Mouse (Mus musculus) monocyte, adult 2 months (primary cell): Measurements from ENCODE around the gene Zcchc13.
"Not testable (repeated sequence)": the region's sequence is repeated elsewhere in the genome, so short reads cannot be mapped to it uniquely, and the experiment has no call there.

Experiments used
- DNase-seq, 2 experiments: peaks; one replicate each; pipeline ENCODE4 v3.0.0; 2022; ENCODE audit warnings: low spot score in 2 of 2, low read depth in 1 of 2

Gene Zcchc13

GRCm38 (mm10) chrX:103638566-103638965 lies 8.2 kb downstream of the Zcchc13 start:
- DNase-seq, result no peak

GRCm38 (mm10) chrX:103644301-103644700 lies 13.9 kb downstream of the Zcchc13 start:
- DNase-seq, result no peak

GRCm38 (mm10) chrX:103652048-103652447 lies 21.7 kb downstream of the Zcchc13 start:
- DNase-seq, result no peak

GRCm38 (mm10) chrX:103653021-103653420 lies 22.6 kb downstream of the Zcchc13 start:
- DNase-seq, result no peak

GRCm38 (mm10) chrX:103658985-103659384 lies 28.6 kb downstream of the Zcchc13 start:
- DNase-seq, result no peak

- DNase-seq, result not testable (repeated sequence)
These were observed 34.1 kb downstream of the Zcchc13 start for GRCm38 (mm10) chrX:103664445-103664844.

- DNase-seq, result no peak
These were observed 39.9 kb downstream of the Zcchc13 start for GRCm38 (mm10) chrX:103670245-103670644.

- no peak for DNase-seq
These were observed 43.4 kb downstream of the Zcchc13 start for GRCm38 (mm10) chrX:103673761-103674160.

GRCm38 (mm10) chrX:103674674-103675073 lies 44.3 kb downstream of the Zcchc13 start:
- no peak for DNase-seq
